ENCODE assay signal across 13 mouse cellular contexts in genomic region chr13:102595602-102596001, GRCm38 (mm10).
DNase-seq lines count a peak whose midpoint lies in the region; ATAC-seq and TF ChIP-seq lines count a peak whose summit lies in the region.
"Had no signal": no experiment of that assay in that cellular context is flagged by ENCODE, and none has a peak within 500 bp of the region (broad histone marks: within the 10 kb centered on the region; RNA-seq: fewer than 3 reads in every experiment).

No protein-coding gene starts in this region.

- peak; percentile 83 for ATAC-seq in frontal cortex, adult (ENCODE audit: low TSS enrichment)
- no peak for ATAC-seq in kidney, embryonic 14.5 days (ENCODE audit: low FRiP score, low TSS enrichment)
- ATAC-seq: intestine, embryonic 15.5 days had no signal

- DNase-seq in frontal cortex, postnatal 14 days (ENCODE audit: low spot score in 2 of 2) = no peak
- DNase-seq in layer of hippocampus, adult 2 months (ENCODE audit: low spot score in 2 of 2) = peak in 1 of 2 experiments; percentile 32
- no peak for DNase-seq in layer of hippocampus, postnatal 14 days (ENCODE audit: low spot score in 2 of 2)
- peak; percentile 18 to 43 for DNase-seq in right cerebral cortex, postnatal 36 days (ENCODE audit: low spot score in 2 of 2)
- no peak for DNase-seq in right cerebral cortex, postnatal 4 days
- DNase-seq in urinary bladder, adult 18-20 months (ENCODE audit: low spot score in 2 of 2) = no peak
- DNase-seq: embryo, embryonic 11 days; kidney, postnatal 36 days; lung, adult 18-20 months had no signal

- peaks cover 11% of the 10 kb centered on the region; the same call in 1 of the 2 replicates for H3K4me1 ChIP-seq in kidney, embryonic 14.5 days (ENCODE audit: control insufficient read depth, insufficient read depth, low read length)

- no peaks in the 10 kb centered on the region for H3K27me3 ChIP-seq in kidney, embryonic 14.5 days (ENCODE audit: control insufficient read depth, insufficient read depth, low read length)
- H3K27me3 ChIP-seq: intestine, embryonic 15.5 days had no signal

- no peak for TF ChIP-seq CTCF in layer of hippocampus, adult 2 months (conservative IDR thresholded peaks at IDR 0.05)

- H3K27ac ChIP-seq in layer of hippocampus, adult 2 months = peak overlapping the region; percentile 9; the same call in 1 of the 2 replicates
- H3K27ac ChIP-seq in kidney, embryonic 14.5 days (ENCODE audit: low read depth, low read length) = no peak overlapping the region
- H3K27ac ChIP-seq: intestine, embryonic 15.5 days had no signal

- 95% methylated on average over 5 of the region's 5 CpGs for WGBS in kidney, embryonic 14.5 days

- H3K36me3 ChIP-seq in kidney, embryonic 14.5 days (ENCODE audit: control insufficient read depth, insufficient read depth, low read length) = no peaks in the 10 kb centered on the region
- H3K36me3 ChIP-seq: intestine, embryonic 15.5 days had no signal

- H3K4me2 ChIP-seq in kidney, embryonic 14.5 days (replicated peaks; ENCODE audit: low read depth, low read length) = no peak overlapping the region
- H3K4me2 ChIP-seq: intestine, embryonic 15.5 days had no signal

- no peaks in the 10 kb centered on the region for H3K9me3 ChIP-seq in kidney, embryonic 14.5 days (ENCODE audit: control insufficient read depth, low read length)
- H3K9me3 ChIP-seq: intestine, embryonic 15.5 days had no signal

- H3K9ac ChIP-seq in kidney, embryonic 14.5 days (ENCODE audit: low read depth, low read length) = no peak overlapping the region
- H3K9ac ChIP-seq: intestine, embryonic 15.5 days had no signal

- no peak overlapping the region for H3K4me3 ChIP-seq in layer of hippocampus, adult 2 months
- H3K4me3 ChIP-seq in kidney, embryonic 14.5 days (ENCODE audit: low read length) = no peak overlapping the region
- H3K4me3 ChIP-seq: erythroblast, embryonic 14.5 days; intestine, embryonic 15.5 days had no signal

Comparison
In these comparisons a context has a peak if more than half of its experiments do, and no peak if none do; other contexts are left out.
1. DNase-seq: peak in right cerebral cortex, postnatal 36 days (2 of 2); none in frontal cortex, postnatal 14 days (0 of 2), layer of hippocampus, postnatal 14 days (0 of 2), right cerebral cortex, postnatal 4 days (single experiment) and urinary bladder, adult 18-20 months (0 of 2).